In the genomic region with DNA sequence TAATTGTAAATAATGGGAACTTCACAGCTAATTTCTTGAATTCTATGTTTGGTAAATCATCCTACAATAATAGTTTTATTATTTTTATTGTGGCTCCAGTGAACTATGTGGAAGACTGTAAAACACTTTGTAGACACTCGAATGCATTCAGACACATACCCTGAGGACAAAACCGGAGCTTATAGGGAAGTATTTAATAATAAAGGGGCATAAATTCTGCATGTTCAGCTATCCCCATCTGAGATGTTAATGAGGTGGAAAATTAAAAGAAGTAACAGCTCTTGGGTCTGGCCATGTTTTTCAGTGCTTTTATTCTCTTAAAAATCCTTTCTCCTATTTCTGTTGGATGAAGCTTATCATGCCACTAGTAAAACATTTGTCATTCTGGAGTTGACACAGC, we compare ENCODE assay signal across 9 mouse cellular contexts.
"Had no signal": no experiment of that assay in that cellular context is flagged by ENCODE, and none has a peak within 500 bp of the region (broad histone marks: within the 10 kb centered on the region; RNA-seq: fewer than 3 reads in every experiment).

No protein-coding gene starts in this region.

- H3K9ac ChIP-seq: limb, embryonic 13.5 days; liver, embryonic 14.5 days; midbrain, embryonic 13.5 days had no signal

- H3K27me3 ChIP-seq: limb, embryonic 13.5 days; midbrain, embryonic 13.5 days had no signal

- H3K9me3 ChIP-seq: limb, embryonic 13.5 days; midbrain, embryonic 13.5 days had no signal

- H3K4me3 ChIP-seq: limb, embryonic 13.5 days; midbrain, embryonic 13.5 days had no signal

- H3K4me1 ChIP-seq: limb, embryonic 13.5 days; midbrain, embryonic 13.5 days had no signal

- DNase-seq: kidney, postnatal 14 days; left cerebral cortex, postnatal 4 days; lung, adult 18-20 months; right cerebral cortex, postnatal 14 days; thymus, postnatal 36 days had no signal

- H3K4me2 ChIP-seq: limb, embryonic 13.5 days; midbrain, embryonic 13.5 days had no signal

- H3K27ac ChIP-seq: limb, embryonic 13.5 days; liver, embryonic 14.5 days; midbrain, embryonic 13.5 days had no signal

- H3K36me3 ChIP-seq: limb, embryonic 13.5 days; midbrain, embryonic 13.5 days had no signal

- ATAC-seq: intestine, embryonic 16.5 days; midbrain, embryonic 13.5 days had no signal
